Mouse (Mus musculus): ENCODE data around the gene Zfp691.

DNA sequence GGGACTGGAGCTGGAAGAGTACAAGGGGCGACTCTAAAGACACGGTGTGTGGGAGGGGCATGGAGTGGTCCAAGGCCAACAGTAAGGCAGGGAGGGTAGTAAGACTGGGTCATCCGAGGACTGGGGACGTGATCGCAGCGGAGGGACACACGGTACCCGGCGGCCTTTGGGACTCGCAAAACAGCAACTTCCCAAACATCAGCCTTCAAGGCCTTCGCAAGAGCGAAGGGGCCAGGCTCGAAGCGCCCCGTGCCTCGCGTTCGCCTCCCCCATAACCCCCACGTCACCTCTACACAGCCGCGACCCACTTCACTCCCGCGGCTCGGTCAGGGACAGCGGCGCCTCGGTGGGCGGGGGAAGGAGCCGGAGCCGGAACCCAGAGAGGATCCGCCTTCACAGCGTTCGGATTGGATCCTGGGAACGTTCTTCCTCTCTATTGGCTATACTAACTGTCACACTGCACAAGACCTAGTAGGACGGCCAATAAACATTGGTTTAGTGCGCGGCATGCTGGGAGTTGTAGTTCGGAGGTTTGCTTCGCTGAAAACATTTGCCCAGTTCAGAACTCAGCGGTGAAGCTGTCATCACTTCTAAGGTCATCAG is at the start of gene Zfp691:
- TF ChIP-seq CTCF (IDR thresholded peaks at IDR 0.05; ENCODE audit: low read depth), result no peak
- TF ChIP-seq EP300 (IDR thresholded peaks at IDR 0.05; ENCODE audit: low read depth), result no peak

All from heart, postnatal 0 days (tissue).